Mouse (Mus musculus) cerebellum, adult 9-10 months (tissue): ENCODE data around the gene Stil.

Source experiments
- DNase-seq: peaks from one replicate; pipeline ENCODE4 v3.0.0; 2022

Stil gene

GRCm38 (mm10) chr4:115051245-115051644, 51.3 kb downstream of the Stil start:
- no peak for DNase-seq

- DNase-seq, result no peak
Measured at GRCm38 (mm10) chr4:115052343-115053005, 52.5 kb downstream of the Stil start.

GRCm38 (mm10) chr4:115055044-115055443, 55.1 kb downstream of the Stil start:
- no peak for DNase-seq

GRCm38 (mm10) chr4:115055691-115056090, 55.7 kb downstream of the Stil start:
- DNase-seq, result no peak

- no peak for DNase-seq
Measured at GRCm38 (mm10) chr4:115056371-115056920, 56.5 kb downstream of the Stil start, which contains the start of gene Tal1. Gene Tal1 (plus strand): TSS chr4:115056426.

GRCm38 (mm10) chr4:115056921-115057673, 57.1 kb downstream of the Stil start:
- peak; percentile 29 for DNase-seq

- DNase-seq, result no peak
Measured at GRCm38 (mm10) chr4:115057674-115058316, 57.8 kb downstream of the Stil start.

- DNase-seq, result no peak
Measured at GRCm38 (mm10) chr4:115058317-115058761, 58.4 kb downstream of the Stil start.

- no peak for DNase-seq
Measured at GRCm38 (mm10) chr4:115058871-115059590, 59.1 kb downstream of the Stil start.

GRCm38 (mm10) chr4:115059871-115060270, 59.9 kb downstream of the Stil start:
- no peak for DNase-seq

GRCm38 (mm10) chr4:115060753-115061152, 60.8 kb downstream of the Stil start:
- no peak for DNase-seq

- DNase-seq, result no peak
Measured at GRCm38 (mm10) chr4:115062540-115062874, 62.5 kb downstream of the Stil start.

GRCm38 (mm10) chr4:115062875-115063517, 63.0 kb downstream of the Stil start:
- DNase-seq, result no peak

- DNase-seq, result no peak
Measured at GRCm38 (mm10) chr4:115063518-115064239, 63.7 kb downstream of the Stil start.

- DNase-seq, result no peak
Measured at GRCm38 (mm10) chr4:115071668-115072067, 71.7 kb downstream of the Stil start.

- DNase-seq, result no peak
Measured at GRCm38 (mm10) chr4:115074789-115075188, 74.8 kb downstream of the Stil start.

GRCm38 (mm10) chr4:115075204-115075915, 75.4 kb downstream of the Stil start:
- DNase-seq, result no peak

GRCm38 (mm10) chr4:115078892-115079820, 79.2 kb downstream of the Stil start:
- DNase-seq, result no peak

GRCm38 (mm10) chr4:115079821-115080349, 79.9 kb downstream of the Stil start:
- DNase-seq, result no peak

GRCm38 (mm10) chr4:115083031-115083430, 83.1 kb downstream of the Stil start:
- no peak for DNase-seq
